Mouse (Mus musculus) naive thymus-derived CD4-positive, alpha-beta T cell, adult 2 months (primary cell): ENCODE results near the gene Wfdc10.

Source experiments
- DNase-seq: peaks from one replicate; pipeline ENCODE4 v3.0.0-alpha.2; 2011; ENCODE audit warnings: low read depth

The Wfdc10 gene

DNA sequence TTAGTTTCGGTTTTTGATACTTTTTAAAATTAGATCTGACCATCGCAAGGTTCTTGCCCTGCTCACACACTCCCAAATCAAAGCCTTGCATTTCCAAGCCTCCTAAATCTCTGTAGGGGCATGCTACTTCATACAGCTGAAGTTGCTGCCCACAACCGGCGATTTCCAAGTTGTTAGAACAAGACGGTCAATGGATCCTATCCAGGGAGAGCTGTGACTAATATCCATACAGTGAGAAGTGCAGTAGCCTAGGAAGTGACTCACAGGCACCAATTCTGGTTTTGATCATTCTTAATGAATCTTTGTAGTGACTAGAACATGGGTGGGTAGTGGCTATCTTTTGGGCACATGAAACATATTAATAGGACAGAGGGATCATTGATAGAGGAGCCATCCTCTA is 45.9 kb downstream of the Wfdc10 start:
- no peak for DNase-seq

DNA sequence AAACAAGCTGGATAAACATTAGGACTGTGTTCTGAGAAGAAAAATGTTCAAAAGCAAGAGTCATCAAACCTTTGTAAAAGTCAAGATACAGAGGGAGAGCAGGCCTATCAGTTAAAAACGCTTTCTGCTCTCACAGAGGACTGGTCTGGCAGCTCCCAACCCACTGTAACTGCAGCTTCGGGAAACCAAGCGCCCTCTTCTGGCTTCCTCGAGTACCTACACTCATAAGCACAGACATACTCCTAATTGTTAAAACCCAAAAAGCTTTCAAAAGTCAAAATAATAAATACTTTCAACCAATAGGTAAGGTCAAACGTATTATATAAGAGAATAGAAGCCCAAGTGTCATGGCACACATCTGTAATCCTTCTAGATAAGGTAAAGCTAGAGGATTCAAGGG is 48.4 kb downstream of the Wfdc10 start:
- no peak for DNase-seq

GRCm38 (mm10) chr2:164705328-164705727 is 49.5 kb downstream of the Wfdc10 start:
- DNase-seq, result no peak

DNA sequence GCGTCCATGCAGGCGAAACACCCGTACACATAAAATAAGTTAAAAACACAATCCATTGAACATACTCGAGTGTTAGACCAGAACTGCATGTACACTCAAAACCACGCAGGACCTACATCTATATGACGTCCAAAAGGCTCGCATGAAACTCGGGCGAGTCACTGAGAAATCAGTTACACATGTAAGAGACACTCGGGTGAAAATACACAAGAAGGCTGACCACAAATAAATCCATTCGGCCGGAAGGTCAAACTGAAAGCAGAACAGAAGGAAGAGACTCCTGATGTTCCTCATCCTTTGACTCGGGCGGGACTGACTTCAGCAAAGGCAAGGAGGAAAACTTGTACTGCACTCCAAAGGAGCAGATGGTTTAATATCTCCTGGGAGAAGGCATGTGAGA is 50.1 kb downstream of the Wfdc10 start:
- DNase-seq, result no peak
